Mouse (Mus musculus) ES-Bruce4 (cell line): ENCODE data around the gene Tas2r119. TPM values are rescaled to one million over a fixed set of nuclear protein-coding genes. Genes with fewer than 3 reads are reported as not detected.

Experiments used
- H3K27ac ChIP-seq: 2 replicates; pipeline ENCODE4 v1.5.1; 2012; ENCODE audit warnings: low read length, inconsistent platforms; ENCODE audit not compliant: insufficient read depth
- H3K27me3 ChIP-seq: 2 replicates; pipeline ENCODE4 v1.6.1; 2012; ENCODE audit warnings: mild to moderate bottlenecking, low read length, inconsistent platforms; ENCODE audit not compliant: control insufficient read depth, poor library complexity, insufficient read depth, severe bottlenecking
- H3K36me3 ChIP-seq: 2 replicates; pipeline ENCODE4 v1.6.1; 2012; ENCODE audit warnings: inconsistent platforms, mild to moderate bottlenecking, low read length, moderate library complexity; ENCODE audit not compliant: control insufficient read depth, poor library complexity, insufficient read depth, severe bottlenecking
- H3K4me1 ChIP-seq: one replicate; pipeline ENCODE4 v1.8.1; 2011; ENCODE audit warnings: low read length; ENCODE audit not compliant: control insufficient read depth, insufficient read depth
- H3K4me3 ChIP-seq: 2 replicates; pipeline ENCODE4 v1.5.1; 2011; ENCODE audit warnings: low read depth, mild to moderate bottlenecking, low read length
- H3K9ac ChIP-seq: 2 replicates; pipeline ENCODE4 v1.6.1; 2012; ENCODE audit warnings: low read depth, mild to moderate bottlenecking, inconsistent platforms; ENCODE audit not compliant: poor library complexity, severe bottlenecking
- H3K9me3 ChIP-seq: replicated peaks from 2 replicates; pipeline ENCODE4 v1.6.1; 2012; ENCODE audit warnings: mild to moderate bottlenecking, low read length, inconsistent platforms; ENCODE audit not compliant: control insufficient read depth, poor library complexity, insufficient read depth, severe bottlenecking
- CTCF ChIP-seq: IDR thresholded peaks from one replicate; pipeline ENCODE4 v1.8.1; 2011; ENCODE audit warnings: low read depth, low read length
- EP300 ChIP-seq: IDR thresholded peaks from 2 replicates; pipeline ENCODE4 v1.6.1; 2011; ENCODE audit warnings: low read depth, low read length; ENCODE audit not compliant: insufficient read depth
- POLR2A ChIP-seq: IDR thresholded peaks from one replicate; pipeline ENCODE4 v1.8.1; 2011; ENCODE audit warnings: low read length; ENCODE audit not compliant: insufficient read depth
- polyA plus RNA-seq: library from polyadenylated mRNA; stranded (reverse); fragments of >200 nt; gene quantifications from 2 replicates; pipeline ENCODE4 v1.2.4, GENCODE M21; 2011; ENCODE audit warnings: low read depth; ENCODE audit not compliant: missing spikeins, insufficient read depth, insufficient read length

Tas2r119 gene
- polyA plus RNA-seq, 1 experiment = not detected

GRCm38 (mm10) chr15:32156126-32156525, 21.0 kb upstream of the Tas2r119 start:
- Histone ChIP-seq H3K9ac (no peak overlapping the region), H3K9me3 (no peaks in the 10 kb centered on the region), H3K4me3 (no peak overlapping the region), H3K27ac (no peak overlapping the region), H3K27me3 (no peaks in the 10 kb centered on the region), H3K4me1 (no peaks in the 10 kb centered on the region), H3K36me3 (no peaks in the 10 kb centered on the region)
- TF ChIP-seq POLR2A (no peak), CTCF (no peak), EP300 (no peak)

- Histone ChIP-seq H3K9me3 (no peaks in the 10 kb centered on the region), H3K9ac (no peak overlapping the region), H3K27ac (no peak overlapping the region), H3K4me1 (no peaks in the 10 kb centered on the region), H3K27me3 (no peaks in the 10 kb centered on the region), H3K4me3 (no peak overlapping the region), H3K36me3 (no peaks in the 10 kb centered on the region)
- TF ChIP-seq EP300 (no peak), CTCF (no peak), POLR2A (no peak)
These were observed 16.8 kb upstream of the Tas2r119 start for GRCm38 (mm10) chr15:32160281-32160680.

- Histone ChIP-seq H3K36me3 (no peaks in the 10 kb centered on the region), H3K9ac (no peak overlapping the region), H3K27me3 (no peaks in the 10 kb centered on the region), H3K4me1 (no peaks in the 10 kb centered on the region), H3K9me3 (no peaks in the 10 kb centered on the region), H3K4me3 (no peak overlapping the region), H3K27ac (no peak overlapping the region)
- TF ChIP-seq POLR2A = no peak
- TF ChIP-seq EP300 = no peak
- TF ChIP-seq CTCF = no peak
These were observed 5.3 kb upstream of the Tas2r119 start for GRCm38 (mm10) chr15:32171764-32172163.

- Histone ChIP-seq H3K9me3 (no peaks in the 10 kb centered on the region), H3K27me3 (no peaks in the 10 kb centered on the region), H3K36me3 (no peaks in the 10 kb centered on the region), H3K4me1 (no peaks in the 10 kb centered on the region), H3K4me3 (no peak overlapping the region), H3K27ac (no peak overlapping the region), H3K9ac (no peak overlapping the region)
- TF ChIP-seq POLR2A (no peak), CTCF (no peak), EP300 (no peak)
These were observed 4.7 kb upstream of the Tas2r119 start for GRCm38 (mm10) chr15:32172175-32172987.

- Histone ChIP-seq H3K9ac (no peak overlapping the region), H3K4me1 (no peaks in the 10 kb centered on the region), H3K9me3 (no peaks in the 10 kb centered on the region), H3K27ac (no peak overlapping the region), H3K4me3 (no peak overlapping the region), H3K36me3 (no peaks in the 10 kb centered on the region), H3K27me3 (no peaks in the 10 kb centered on the region)
- TF ChIP-seq CTCF (no peak), EP300 (no peak), POLR2A (no peak)
These were observed 4.1 kb upstream of the Tas2r119 start for GRCm38 (mm10) chr15:32172988-32173329.

- no peaks in the 10 kb centered on the region for H3K4me1 ChIP-seq
- no peak for TF ChIP-seq CTCF
- TF ChIP-seq POLR2A = no peak
- no peak for TF ChIP-seq EP300
- H3K36me3 ChIP-seq = no peaks in the 10 kb centered on the region
- H3K9me3 ChIP-seq = no peaks in the 10 kb centered on the region
- no peaks in the 10 kb centered on the region for H3K27me3 ChIP-seq
- H3K4me3 ChIP-seq = no peak overlapping the region
- no peak overlapping the region for H3K9ac ChIP-seq
- H3K27ac ChIP-seq = no peak overlapping the region
These were observed 3.1 kb downstream of the Tas2r119 start for GRCm38 (mm10) chr15:32180010-32180725.
